Mouse (Mus musculus) left cerebral cortex, adult 9 months (tissue): ENCODE measurements around the gene Fzd1.
A peak's percentile ranks its signal among the peaks of the same experiment; 100 is the strongest.

Experiments
- DNase-seq, 2 experiments: peaks; one replicate each; pipeline ENCODE4 v3.0.0; 2022; ENCODE audit warnings: low spot score in 2 of 2

The Fzd1 gene

GRCm38 (mm10) chr5:4757902-4758301 is at the start of gene Fzd1:
Gene Fzd1, minus strand, starts transcription at chr5:4758035.
- DNase-seq, result peak; percentile 40 to 85

GRCm38 (mm10) chr5:4805228-4805627 is 47.4 kb upstream of the Fzd1 start:
- DNase-seq, result no peak

DNA sequence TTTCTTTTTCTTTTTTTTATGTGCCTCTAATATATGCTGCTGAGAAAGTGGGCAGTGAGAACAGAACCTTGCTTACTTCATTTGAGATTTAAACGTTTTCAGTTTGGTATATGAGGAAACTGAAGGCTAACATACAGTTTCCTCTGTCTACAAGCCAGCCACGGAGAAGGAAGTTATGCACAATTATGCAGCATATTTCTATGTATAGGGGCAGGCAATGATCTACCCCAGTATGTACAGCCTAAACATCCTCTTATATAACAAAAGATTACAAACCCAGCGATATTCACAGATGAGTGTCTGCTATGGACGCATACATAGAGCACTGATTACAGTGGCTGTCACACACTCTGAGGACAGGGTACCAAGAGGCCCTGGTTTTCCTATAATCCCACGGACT is 45.9 kb upstream of the Fzd1 start:
- no peak for DNase-seq

- DNase-seq, result no peak
Measured at GRCm38 (mm10) chr5:4801971-4802370, 44.1 kb upstream of the Fzd1 start.

DNA sequence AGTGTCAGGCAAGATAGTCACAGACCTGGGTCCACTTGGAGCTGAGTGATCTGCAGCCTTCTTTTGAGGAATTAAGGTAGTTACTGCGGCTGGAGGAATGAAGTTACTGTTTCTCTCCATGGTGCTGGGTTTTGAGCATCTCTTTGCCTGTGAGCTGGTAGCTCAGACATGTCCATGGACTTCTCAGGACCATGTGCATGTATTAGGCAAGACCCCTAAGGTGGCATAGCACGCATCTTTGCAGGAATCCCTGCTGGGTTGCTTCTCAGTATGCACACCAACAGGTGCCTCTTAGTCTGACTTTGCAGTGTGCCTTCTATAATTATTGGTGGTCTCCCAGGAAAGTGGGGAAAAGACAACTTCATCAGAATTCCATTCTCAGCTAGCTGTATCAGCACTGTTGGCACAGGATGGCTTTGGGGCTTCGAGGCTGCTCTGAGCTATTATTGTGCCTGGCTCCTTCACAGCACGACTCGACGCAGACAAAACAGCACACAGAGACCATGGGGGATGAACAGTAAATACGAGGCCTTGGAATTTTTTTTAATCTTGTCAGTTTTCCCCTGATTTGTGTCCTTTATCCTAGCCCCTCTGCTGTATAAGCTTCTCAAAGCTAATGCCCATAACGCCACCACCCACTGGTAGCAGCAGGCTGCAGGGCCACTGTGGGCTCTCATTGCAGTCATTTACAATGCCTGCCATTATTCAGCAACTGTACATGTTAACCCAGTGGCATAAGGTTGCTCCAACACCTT is 43.4 kb upstream of the Fzd1 start:
- no peak for DNase-seq

GRCm38 (mm10) chr5:4791219-4791618 is 33.4 kb upstream of the Fzd1 start:
- DNase-seq, result no peak

DNA sequence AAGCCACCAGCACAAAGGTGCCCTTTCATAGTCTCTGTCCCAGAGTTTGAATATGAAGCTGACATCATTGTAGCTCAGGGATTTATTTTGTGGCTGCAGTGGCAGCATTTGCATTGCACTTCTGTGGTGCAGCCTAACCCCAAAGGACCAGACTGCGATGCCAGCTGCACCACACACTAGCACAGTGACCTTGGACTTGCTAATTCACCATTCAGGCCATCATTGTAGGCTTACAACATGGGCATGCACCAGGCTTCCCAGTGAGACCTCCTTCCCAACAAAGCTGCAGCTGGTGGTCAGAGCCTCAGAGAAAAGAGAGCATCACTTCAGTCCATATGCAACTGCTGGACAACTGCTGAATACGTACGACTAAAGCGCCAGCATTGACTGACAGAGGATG is 32.4 kb upstream of the Fzd1 start:
- no peak for DNase-seq

- DNase-seq, result no peak
Measured at GRCm38 (mm10) chr5:4788484-4788883, 30.6 kb upstream of the Fzd1 start.

GRCm38 (mm10) chr5:4786816-4787215 is 29.0 kb upstream of the Fzd1 start:
- no peak for DNase-seq

GRCm38 (mm10) chr5:4778274-4778673 is 20.4 kb upstream of the Fzd1 start:
- no peak for DNase-seq

DNA sequence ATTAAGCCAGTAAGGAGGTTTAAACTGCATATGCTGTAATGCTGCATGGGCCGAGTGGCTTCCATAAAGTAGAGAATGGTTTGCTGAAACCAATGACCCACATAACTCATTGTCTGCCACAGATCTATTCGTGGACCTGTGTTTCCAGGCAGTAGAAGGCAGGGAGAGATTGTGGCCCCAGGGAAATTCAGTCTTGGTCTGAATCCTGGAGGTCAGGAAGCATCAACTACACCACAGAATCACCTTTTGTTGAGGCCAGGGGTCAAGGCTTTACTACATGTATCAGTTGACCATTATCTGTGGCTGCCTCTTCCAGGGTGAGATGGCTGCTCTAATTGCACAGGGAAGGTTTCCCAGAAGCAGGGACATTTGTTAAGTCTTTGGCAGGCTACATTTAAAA is 18.7 kb upstream of the Fzd1 start:
- no peak for DNase-seq

- no peak for DNase-seq
Measured at GRCm38 (mm10) chr5:4773090-4773772, 15.4 kb upstream of the Fzd1 start.

DNA sequence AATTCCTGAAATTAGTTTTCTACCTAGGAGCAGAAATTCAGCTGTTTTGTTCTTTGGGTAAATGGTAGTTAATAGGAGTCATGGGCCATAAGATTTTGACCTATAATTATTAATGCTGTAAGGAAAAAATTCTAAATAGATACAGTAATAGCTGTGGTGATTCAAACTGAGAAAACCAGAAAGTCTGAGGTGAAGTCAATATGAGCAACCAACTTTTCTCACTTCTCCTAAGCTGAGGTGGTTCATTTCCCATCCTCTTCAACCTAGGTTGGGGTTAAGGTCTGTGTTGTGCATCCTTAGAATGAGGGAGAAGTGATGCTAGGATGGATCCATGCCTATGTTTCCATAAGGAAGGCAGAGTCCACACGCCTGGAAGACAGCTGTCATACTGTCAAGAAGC is 12.8 kb upstream of the Fzd1 start:
- no peak for DNase-seq

DNA sequence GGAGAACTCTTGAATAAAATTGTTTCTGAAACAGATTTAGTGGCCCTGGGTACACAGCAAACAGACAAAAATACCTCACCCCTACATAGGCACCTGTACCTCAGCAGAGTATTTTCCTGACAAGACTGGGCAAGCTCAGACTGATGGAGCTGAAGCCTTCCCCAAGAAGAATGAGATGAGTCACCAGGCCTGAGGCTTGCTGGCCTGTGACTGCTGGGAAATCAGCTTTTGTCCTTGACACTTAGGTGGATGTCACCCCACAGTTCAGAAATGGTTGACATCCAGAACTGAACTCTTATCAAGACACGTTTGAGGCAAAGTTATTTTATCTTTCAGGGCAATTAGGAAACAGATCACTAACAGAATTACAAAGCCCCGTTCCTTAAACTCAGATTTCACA is 10.1 kb upstream of the Fzd1 start:
- DNase-seq, result no peak

GRCm38 (mm10) chr5:4766719-4767118 is 8.9 kb upstream of the Fzd1 start:
- no peak for DNase-seq

DNA sequence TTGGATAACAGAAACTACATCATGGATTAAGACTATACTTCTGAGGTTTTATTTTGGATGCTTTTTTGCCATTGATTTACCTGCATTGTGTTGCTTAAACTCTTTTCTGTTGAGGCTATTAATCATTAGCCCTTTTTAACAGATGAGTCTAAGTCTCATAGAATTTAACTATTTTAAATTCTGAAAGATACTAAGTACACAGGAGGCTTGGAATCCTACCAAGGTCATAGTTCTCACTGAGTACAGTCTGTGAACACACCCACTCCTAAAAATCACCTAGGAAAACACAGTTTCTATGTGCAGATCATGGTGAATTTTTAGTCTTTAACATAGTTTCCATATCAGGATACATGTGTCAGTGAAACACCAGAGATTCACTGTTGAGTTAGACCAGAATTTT is 4.1 kb upstream of the Fzd1 start:
- DNase-seq, result no peak

- no peak for DNase-seq
Measured at GRCm38 (mm10) chr5:4758331-4759080, 671 bp upstream of the Fzd1 start.

GRCm38 (mm10) chr5:4756871-4757711 is 744 bp downstream of the Fzd1 start:
- peak in 1 of 2 experiments; percentile 48 for DNase-seq

DNA sequence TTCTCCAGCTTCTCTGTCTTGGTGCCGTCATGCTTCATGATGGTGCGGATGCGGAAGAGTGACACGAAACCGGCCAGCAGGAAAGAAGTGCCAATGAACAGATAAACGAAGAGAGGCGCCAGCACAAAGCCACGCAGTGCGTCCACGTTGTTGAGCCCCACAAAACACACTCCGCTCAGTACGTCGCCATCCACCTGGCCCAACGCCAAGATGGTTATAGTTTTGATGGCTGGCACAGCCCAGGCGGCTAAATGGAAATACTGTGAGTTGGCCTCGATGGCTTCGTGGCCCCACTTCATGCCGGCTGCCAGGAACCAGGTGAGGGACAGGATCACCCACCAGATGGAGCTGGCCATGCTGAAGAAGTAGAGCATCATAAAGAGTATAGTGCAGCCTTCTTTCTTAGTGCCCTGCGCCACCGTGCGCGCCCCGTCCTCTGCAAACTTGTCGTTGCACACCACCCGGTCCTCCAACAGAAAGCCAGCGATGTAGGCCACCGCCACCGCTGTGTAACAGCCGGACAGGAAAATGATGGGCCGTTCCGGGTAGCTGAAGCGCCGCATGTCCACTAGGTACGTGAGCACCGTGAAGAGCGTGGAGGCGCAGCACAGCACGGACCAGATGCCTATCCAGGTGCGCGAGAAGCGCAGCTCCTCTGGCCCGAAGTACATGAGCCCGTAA is 1.7 kb downstream of the Fzd1 start:
- peak in 1 of 2 experiments; percentile 16 for DNase-seq

DNA sequence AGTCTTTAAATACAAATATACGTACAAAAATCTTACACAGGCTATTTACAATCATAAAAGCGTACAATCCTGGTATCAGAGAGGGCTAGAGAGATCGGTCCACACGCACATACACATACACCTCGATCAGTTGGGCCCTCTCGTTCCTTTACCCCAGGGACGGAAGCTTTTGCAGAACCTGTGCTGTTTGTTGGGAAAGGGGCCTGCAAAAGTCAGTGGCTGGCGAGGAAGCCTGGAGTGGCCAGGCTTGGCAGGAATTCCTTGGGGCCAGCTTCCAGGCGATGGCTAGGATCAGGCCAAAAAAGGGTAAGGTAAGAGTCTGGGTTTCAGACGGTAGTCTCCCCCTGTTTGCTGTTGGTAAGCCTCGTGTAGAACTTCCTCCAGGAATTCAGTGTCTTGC is 2.5 kb downstream of the Fzd1 start:
- no peak for DNase-seq

GRCm38 (mm10) chr5:4754701-4755281 is 3.0 kb downstream of the Fzd1 start:
- no peak for DNase-seq
